Comparison of ENCODE assay signal across 14 mouse cellular contexts in genomic region chrX:49075055-49075454, GRCm38 (mm10).
"Had no signal": no experiment of that assay in that cellular context is flagged by ENCODE, and none has a peak within 500 bp of the region (broad histone marks: within the 10 kb centered on the region; RNA-seq: fewer than 3 reads in every experiment).

No protein-coding gene starts in this region.

- H3K27me3 ChIP-seq: midbrain, embryonic 12.5 days; neural tube, embryonic 13.5 days had no signal

- ATAC-seq: intestine, embryonic 16.5 days; lung, postnatal 0 days; midbrain, embryonic 16.5 days had no signal

- H3K9ac ChIP-seq: liver, embryonic 14.5 days; midbrain, embryonic 12.5 days; neural tube, embryonic 13.5 days had no signal

- DNase-seq: kidney, adult 2 months; kidney, postnatal 36 days; layer of hippocampus, adult 9-11 months; lung, adult 2 months; lung, postnatal 36 days; retina, postnatal 1 day; thymus, postnatal 25 days had no signal

- H3K4me2 ChIP-seq: midbrain, embryonic 12.5 days; neural tube, embryonic 13.5 days had no signal

- H3K9me3 ChIP-seq: limb, embryonic 10.5 days; midbrain, embryonic 12.5 days; neural tube, embryonic 13.5 days had no signal

- H3K36me3 ChIP-seq: limb, embryonic 10.5 days; midbrain, embryonic 12.5 days; neural tube, embryonic 13.5 days had no signal

- H3K27ac ChIP-seq: limb, embryonic 10.5 days; liver, embryonic 14.5 days; midbrain, embryonic 12.5 days; neural tube, embryonic 13.5 days had no signal

- H3K4me1 ChIP-seq: limb, embryonic 10.5 days; midbrain, embryonic 12.5 days; neural tube, embryonic 13.5 days had no signal

- H3K4me3 ChIP-seq: limb, embryonic 10.5 days; midbrain, embryonic 12.5 days; neural tube, embryonic 13.5 days had no signal
